Mouse (Mus musculus): ENCODE measurements around the gene Zfp568.

The Zfp568 gene

GRCm38 (mm10) chr7:30060341-30060740 lies 76.6 kb downstream of the Zfp568 start:
- no peak for DNase-seq (ENCODE audit: low spot score)

- DNase-seq (ENCODE audit: low spot score): no peak
These were observed 78.7 kb downstream of the Zfp568 start for GRCm38 (mm10) chr7:30062478-30062877.

GRCm38 (mm10) chr7:30064622-30065021 lies 80.9 kb downstream of the Zfp568 start:
- DNase-seq (ENCODE audit: low spot score): no peak

- DNase-seq (ENCODE audit: low spot score): peak; percentile 30
These were observed 88.6 kb downstream of the Zfp568 start, which contains the start of gene Zfp82 for GRCm38 (mm10) chr7:30072146-30073028. Gene Zfp82, minus strand, starts transcription at chr7:30072900.
